Mouse (Mus musculus) midbrain, embryonic 14.5 days (tissue): ENCODE data around the gene Ints13. TPM values are rescaled to one million over a fixed set of nuclear protein-coding genes. Genes with fewer than 3 reads are reported as not detected.

ENCODE experiments used
- ATAC-seq: fragments of 200-750 bp; cut with Nextera tagmentation; 2 replicates; pipeline ENCODE4 v1.8.0; 2017; ENCODE audit warnings: moderate number of reproducible peaks, moderate library complexity; ENCODE audit not compliant: low FRiP score, low TSS enrichment
- DNase-seq: peaks from one replicate; pipeline ENCODE4 v3.0.0-alpha.2; 2015
- H3K27ac ChIP-seq: fragments of 300-500 bp; sonication (generic); replicated peaks from 2 replicates; pipeline ENCODE4 v1.5.1; 2014; ENCODE audit warnings: mild to moderate bottlenecking, low read depth, low read length, moderate library complexity
- H3K27me3 ChIP-seq: fragments of 300-500 bp; sonication (generic); 2 replicates; pipeline ENCODE4 v1.6.1; 2014; ENCODE audit warnings: low read length, control low read depth, mixed read lengths; ENCODE audit not compliant: control insufficient read depth, insufficient read depth
- H3K36me3 ChIP-seq: fragments of 300-500 bp; sonication (generic); 2 replicates; pipeline ENCODE4 v1.6.1; 2014; ENCODE audit warnings: low read length, control low read depth; ENCODE audit not compliant: control insufficient read depth, insufficient read depth
- H3K4me1 ChIP-seq: fragments of 300-500 bp; sonication (generic); 2 replicates; pipeline ENCODE4 v1.6.1; 2014; ENCODE audit warnings: mild to moderate bottlenecking, antibody characterized with exemption, low read length, control low read depth; ENCODE audit not compliant: control insufficient read depth, insufficient read depth
- H3K4me2 ChIP-seq: fragments of 300-500 bp; sonication (generic); 2 replicates; pipeline ENCODE4 v1.6.1; 2014; ENCODE audit warnings: mild to moderate bottlenecking, low read length, moderate library complexity
- H3K4me3 ChIP-seq: fragments of 300-500 bp; sonication (generic); replicated peaks from 2 replicates; pipeline ENCODE4 v1.5.1; 2014; ENCODE audit warnings: low read depth, low read length
- H3K9ac ChIP-seq: fragments of 300-500 bp; sonication (generic); replicated peaks from 2 replicates; pipeline ENCODE4 v1.6.1; 2014; ENCODE audit warnings: mild to moderate bottlenecking, low read length, moderate library complexity
- H3K9me3 ChIP-seq: fragments of 300-500 bp; sonication (generic); 2 replicates; pipeline ENCODE4 v1.6.1; 2016; ENCODE audit warnings: low read length, control low read depth, mixed read lengths; ENCODE audit not compliant: control insufficient read depth
- WGBS: fragments of 180-500 bp; shearing (Covaris S2); extraction: QIAGEN DNeasy Blood & Tissue Kit; methylation state at CpG from one replicate; pipeline ENCODE4 v1.1.7; 2014; 5-methylcytosine and 5-hydroxymethylcytosine counted together
- polyA plus RNA-seq: library from polyadenylated mRNA; unstranded; fragments of >200 nt; fragmentation: Nextera tagmentation; extraction: Ambion mirVana; gene quantifications from 2 replicates; pipeline ENCODE4 v1.2.1, GENCODE M21; 2014

The Ints13 gene
- polyA plus RNA-seq, 1 experiment from 2014 or later, result 53.9 TPM

- Histone ChIP-seq H3K9me3 (0 out of 2 replicates have a peak, but pooled peaks cover 2% of the 10 kb centered on the region), H3K4me2 (no peak overlapping the region), H3K9ac (no peak overlapping the region), H3K36me3 (peaks cover 87% of the 10 kb centered on the region), H3K4me1 (no peaks in the 10 kb centered on the region), H3K4me3 (no peak overlapping the region), H3K27ac (no peak overlapping the region), H3K27me3 (no peaks in the 10 kb centered on the region)
- ATAC-seq, result no peak
- no peak for DNase-seq
These were observed 26.3 kb downstream of the Ints13 start for GRCm38 (mm10) chr6:146551326-146551725.

GRCm38 (mm10) chr6:146550421-146550820, 27.2 kb downstream of the Ints13 start:
- no peaks in the 10 kb centered on the region for H3K9me3 ChIP-seq
- no peak overlapping the region for H3K27ac ChIP-seq
- 94% methylated on average over 2 of the region's 2 CpGs for WGBS
- no peaks in the 10 kb centered on the region for H3K27me3 ChIP-seq
- no peak overlapping the region for H3K4me2 ChIP-seq
- ATAC-seq, result no peak
- peaks cover 79% of the 10 kb centered on the region for H3K36me3 ChIP-seq
- no peak overlapping the region for H3K9ac ChIP-seq
- no peak overlapping the region for H3K4me3 ChIP-seq
- H3K4me1 ChIP-seq, result no peaks in the 10 kb centered on the region
- no peak for DNase-seq

GRCm38 (mm10) chr6:146545289-146545865, 32.3 kb downstream of the Ints13 start:
- Histone ChIP-seq H3K27me3 (no peaks in the 10 kb centered on the region), H3K9me3 (no peaks in the 10 kb centered on the region), H3K9ac (no peak overlapping the region), H3K4me3 (no peak overlapping the region), H3K4me2 (no peak overlapping the region), H3K27ac (no peak overlapping the region), H3K4me1 (no peaks in the 10 kb centered on the region), H3K36me3 (peaks cover 37% of the 10 kb centered on the region)
- ATAC-seq (no peak), DNase-seq (no peak)
- WGBS, result 93% methylated on average over 5 of the region's 5 CpGs

GRCm38 (mm10) chr6:146544622-146545021, 33.0 kb downstream of the Ints13 start:
- DNase-seq (no peak), ATAC-seq (no peak)
- H3K4me2 ChIP-seq, result no peak overlapping the region
- H3K9me3 ChIP-seq, result no peaks in the 10 kb centered on the region
- H3K4me1 ChIP-seq, result no peaks in the 10 kb centered on the region
- H3K4me3 ChIP-seq, result no peak overlapping the region
- H3K27me3 ChIP-seq, result no peaks in the 10 kb centered on the region
- H3K27ac ChIP-seq, result no peak overlapping the region
- 88% methylated on average over 1 of the region's 1 CpGs for WGBS
- H3K36me3 ChIP-seq, result peaks cover 30% of the 10 kb centered on the region
- no peak overlapping the region for H3K9ac ChIP-seq

GRCm38 (mm10) chr6:146540386-146540785, 37.2 kb downstream of the Ints13 start:
- H3K9me3 ChIP-seq, result no peaks in the 10 kb centered on the region
- no peak overlapping the region for H3K4me3 ChIP-seq
- no peak overlapping the region for H3K27ac ChIP-seq
- H3K9ac ChIP-seq, result no peak overlapping the region
- 84% methylated on average over 3 of the region's 3 CpGs for WGBS
- ATAC-seq (no peak), DNase-seq (no peak)
- no peaks in the 10 kb centered on the region for H3K4me1 ChIP-seq
- no peak overlapping the region for H3K4me2 ChIP-seq
- no peaks in the 10 kb centered on the region for H3K27me3 ChIP-seq
- peaks cover 4% of the 10 kb centered on the region; the same call in 1 of the 2 replicates for H3K36me3 ChIP-seq

GRCm38 (mm10) chr6:146538661-146539060, 39.0 kb downstream of the Ints13 start:
- no peak overlapping the region for H3K4me3 ChIP-seq
- DNase-seq (no peak), ATAC-seq (no peak)
- H3K9ac ChIP-seq, result no peak overlapping the region
- 67% methylated on average over 4 of the region's 4 CpGs for WGBS
- H3K4me1 ChIP-seq, result no peaks in the 10 kb centered on the region
- no peaks in the 10 kb centered on the region for H3K27me3 ChIP-seq
- no peaks in the 10 kb centered on the region for H3K36me3 ChIP-seq
- H3K9me3 ChIP-seq, result no peaks in the 10 kb centered on the region
- no peak overlapping the region for H3K27ac ChIP-seq
- no peak overlapping the region for H3K4me2 ChIP-seq

GRCm38 (mm10) chr6:146538071-146538470, 39.6 kb downstream of the Ints13 start:
- H3K9ac ChIP-seq, result no peak overlapping the region
- 89% methylated on average over 2 of the region's 2 CpGs for WGBS
- H3K9me3 ChIP-seq, result no peaks in the 10 kb centered on the region
- no peaks in the 10 kb centered on the region for H3K27me3 ChIP-seq
- H3K4me3 ChIP-seq, result no peak overlapping the region
- ATAC-seq (no peak), DNase-seq (no peak)
- no peaks in the 10 kb centered on the region for H3K4me1 ChIP-seq
- no peaks in the 10 kb centered on the region for H3K36me3 ChIP-seq
- no peak overlapping the region for H3K4me2 ChIP-seq
- no peak overlapping the region for H3K27ac ChIP-seq

- no peak overlapping the region for H3K27ac ChIP-seq
- no peak for ATAC-seq
- DNase-seq, result no peak
- H3K4me2 ChIP-seq, result no peak overlapping the region
- H3K9me3 ChIP-seq, result no peaks in the 10 kb centered on the region
- no peaks in the 10 kb centered on the region for H3K36me3 ChIP-seq
- H3K4me1 ChIP-seq, result no peaks in the 10 kb centered on the region
- H3K27me3 ChIP-seq, result no peaks in the 10 kb centered on the region
- 91% methylated on average over 4 of the region's 4 CpGs for WGBS
- H3K9ac ChIP-seq, result no peak overlapping the region
- no peak overlapping the region for H3K4me3 ChIP-seq
These were observed 40.5 kb downstream of the Ints13 start for GRCm38 (mm10) chr6:146537111-146537510.

GRCm38 (mm10) chr6:146535501-146535900, 42.1 kb downstream of the Ints13 start:
- Histone ChIP-seq H3K9ac (no peak overlapping the region), H3K4me2 (no peak overlapping the region), H3K4me3 (no peak overlapping the region), H3K27me3 (no peaks in the 10 kb centered on the region), H3K36me3 (no peaks in the 10 kb centered on the region), H3K27ac (no peak overlapping the region), H3K4me1 (no peaks in the 10 kb centered on the region), H3K9me3 (no peaks in the 10 kb centered on the region)
- DNase-seq (no peak), ATAC-seq (no peak)
- WGBS, result 95% methylated on average over 5 of the region's 5 CpGs
